Mouse (Mus musculus) liver, embryonic 15.5 days (tissue): Measurements from ENCODE around the gene Npc2. TPM values are rescaled to one million over a fixed set of nuclear protein-coding genes. Genes with fewer than 3 reads are reported as not detected.

Source experiments
- ATAC-seq: fragments of 200-750 bp; cut with Nextera tagmentation; 2 replicates; pipeline ENCODE4 v1.8.0; 2017; ENCODE audit warnings: moderate number of reproducible peaks, mild to moderate bottlenecking, moderate library complexity; ENCODE audit not compliant: insufficient read depth
- H3K27ac ChIP-seq: fragments of 300-500 bp; sonication (generic); replicated peaks from 2 replicates; pipeline ENCODE4 v1.5.1; 2015; ENCODE audit warnings: mild to moderate bottlenecking, inconsistent platforms
- H3K27me3 ChIP-seq: fragments of 300-500 bp; sonication (generic); 2 replicates; pipeline ENCODE4 v1.6.1; 2015; ENCODE audit warnings: mild to moderate bottlenecking, inconsistent platforms
- H3K36me3 ChIP-seq: fragments of 300-500 bp; sonication (generic); replicated peaks from 2 replicates; pipeline ENCODE4 v1.6.1; 2015; ENCODE audit warnings: moderate library complexity, mild to moderate bottlenecking, inconsistent platforms
- H3K4me1 ChIP-seq: fragments of 300-500 bp; sonication (generic); replicated peaks from 2 replicates; pipeline ENCODE4 v1.6.1; 2015; ENCODE audit warnings: inconsistent platforms
- H3K4me2 ChIP-seq: fragments of 300-500 bp; sonication (generic); 2 replicates; pipeline ENCODE4 v1.6.1; 2015; ENCODE audit warnings: moderate library complexity, mild to moderate bottlenecking, inconsistent platforms
- H3K4me3 ChIP-seq: fragments of 300-500 bp; sonication (generic); replicated peaks from 2 replicates; pipeline ENCODE4 v1.5.1; 2015; ENCODE audit warnings: mild to moderate bottlenecking, inconsistent platforms
- H3K9ac ChIP-seq: fragments of 300-500 bp; sonication (generic); 2 replicates; pipeline ENCODE4 v1.6.1; 2015; ENCODE audit warnings: moderate library complexity, mild to moderate bottlenecking, inconsistent platforms
- H3K9me3 ChIP-seq: fragments of 300-500 bp; sonication (generic); replicated peaks from 2 replicates; pipeline ENCODE4 v1.6.1; 2016; ENCODE audit warnings: inconsistent platforms
- WGBS: fragments of 180-500 bp; shearing (Covaris S2); methylation state at CpG from one replicate; pipeline ENCODE4 v1.1.7; 2015; ENCODE audit warnings: mixed read lengths; ENCODE audit not compliant: insufficient replicate concordance; 5-methylcytosine and 5-hydroxymethylcytosine counted together
- polyA plus RNA-seq: library from polyadenylated mRNA; unstranded; fragments of >200 nt; fragmentation: Nextera tagmentation; extraction: Ambion mirVana; gene quantifications from 2 replicates; pipeline ENCODE4 v1.2.1, GENCODE M21; 2015

The Npc2 gene
- polyA plus RNA-seq, 1 experiment from 2014 or later, result 26.0 TPM

DNA sequence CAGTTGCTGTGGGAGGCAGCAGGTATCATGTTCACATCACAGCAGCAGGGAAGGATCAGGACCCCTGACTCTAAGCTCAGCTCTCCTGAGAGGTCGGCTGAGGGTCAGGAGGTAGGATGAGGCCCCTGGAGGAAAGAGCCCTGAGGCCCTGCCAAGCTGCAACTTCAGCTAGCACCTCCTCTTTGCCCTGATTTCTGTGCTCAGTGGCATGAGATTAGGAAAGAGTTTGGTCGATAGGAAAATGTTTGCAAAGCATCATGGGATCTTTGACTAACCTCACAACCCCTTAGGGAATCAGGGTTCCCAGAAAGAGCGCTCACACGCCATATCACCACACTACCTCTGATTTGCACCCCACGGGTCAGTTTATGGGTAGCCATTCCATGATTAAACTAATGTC, 33.8 kb upstream of the Npc2 start:
- 52% methylated on average over 5 of the region's 5 CpGs for WGBS
- H3K4me2 ChIP-seq, result no peak overlapping the region
- peaks cover 26% of the 10 kb centered on the region for H3K27me3 ChIP-seq
- no peak for ATAC-seq
- no peaks in the 10 kb centered on the region for H3K9me3 ChIP-seq
- H3K9ac ChIP-seq, result no peak overlapping the region
- H3K36me3 ChIP-seq, result no peaks in the 10 kb centered on the region
- no peak overlapping the region for H3K4me3 ChIP-seq
- H3K27ac ChIP-seq, result no peak overlapping the region
- no peaks in the 10 kb centered on the region; the same call in 1 of the 2 replicates for H3K4me1 ChIP-seq

GRCm38 (mm10) chr12:84806010-84806409, 33.1 kb upstream of the Npc2 start:
- ATAC-seq, result no peak
- Histone ChIP-seq H3K9me3 (no peaks in the 10 kb centered on the region), H3K27ac (no peak overlapping the region), H3K4me2 (no peak overlapping the region), H3K9ac (no peak overlapping the region), H3K36me3 (no peaks in the 10 kb centered on the region), H3K4me3 (no peak overlapping the region), H3K4me1 (no peaks in the 10 kb centered on the region; the same call in 1 of the 2 replicates), H3K27me3 (peaks cover 30% of the 10 kb centered on the region)
- 52% methylated on average over 1 of the region's 1 CpGs for WGBS

- H3K27me3 ChIP-seq, result peaks cover 36% of the 10 kb centered on the region
- ATAC-seq, result no peak
- no peak overlapping the region for H3K27ac ChIP-seq
- no peaks in the 10 kb centered on the region for H3K9me3 ChIP-seq
- H3K9ac ChIP-seq, result no peak overlapping the region
- H3K4me1 ChIP-seq, result no peaks in the 10 kb centered on the region; the same call in 1 of the 2 replicates
- 60% methylated on average over 9 of the region's 9 CpGs for WGBS
- H3K36me3 ChIP-seq, result no peaks in the 10 kb centered on the region
- H3K4me2 ChIP-seq, result no peak overlapping the region
- no peak overlapping the region for H3K4me3 ChIP-seq
Observed at GRCm38 (mm10) chr12:84805228-84805842, 32.4 kb upstream of the Npc2 start.

DNA sequence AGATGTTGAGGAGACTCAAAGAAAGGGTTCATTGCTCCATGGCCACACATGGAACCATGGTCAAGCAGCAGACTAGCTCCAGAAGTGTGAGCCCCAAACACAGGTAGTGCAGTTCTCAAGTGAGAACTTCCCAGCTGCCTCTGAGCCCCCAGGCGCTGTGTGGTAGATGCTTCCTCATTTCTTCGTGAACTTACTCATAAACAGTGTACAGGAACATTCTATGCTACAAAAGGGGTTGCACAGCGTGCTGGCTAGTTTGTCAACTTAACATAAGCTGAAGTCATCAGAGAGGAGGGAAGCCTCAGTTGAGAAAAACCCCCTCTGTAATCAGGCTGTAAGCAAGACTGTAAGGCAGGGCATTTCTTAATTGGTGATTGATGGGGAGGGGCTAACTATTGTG, 29.7 kb upstream of the Npc2 start:
- no peaks in the 10 kb centered on the region; the same call in 1 of the 2 replicates for H3K4me1 ChIP-seq
- H3K9ac ChIP-seq, result no peak overlapping the region
- no peak overlapping the region for H3K4me2 ChIP-seq
- H3K9me3 ChIP-seq, result no peaks in the 10 kb centered on the region
- H3K4me3 ChIP-seq, result no peak overlapping the region
- 22% methylated on average over 3 of the region's 3 CpGs for WGBS
- peaks cover 38% of the 10 kb centered on the region for H3K27me3 ChIP-seq
- H3K36me3 ChIP-seq, result no peaks in the 10 kb centered on the region
- no peak for ATAC-seq
- no peak overlapping the region for H3K27ac ChIP-seq

DNA sequence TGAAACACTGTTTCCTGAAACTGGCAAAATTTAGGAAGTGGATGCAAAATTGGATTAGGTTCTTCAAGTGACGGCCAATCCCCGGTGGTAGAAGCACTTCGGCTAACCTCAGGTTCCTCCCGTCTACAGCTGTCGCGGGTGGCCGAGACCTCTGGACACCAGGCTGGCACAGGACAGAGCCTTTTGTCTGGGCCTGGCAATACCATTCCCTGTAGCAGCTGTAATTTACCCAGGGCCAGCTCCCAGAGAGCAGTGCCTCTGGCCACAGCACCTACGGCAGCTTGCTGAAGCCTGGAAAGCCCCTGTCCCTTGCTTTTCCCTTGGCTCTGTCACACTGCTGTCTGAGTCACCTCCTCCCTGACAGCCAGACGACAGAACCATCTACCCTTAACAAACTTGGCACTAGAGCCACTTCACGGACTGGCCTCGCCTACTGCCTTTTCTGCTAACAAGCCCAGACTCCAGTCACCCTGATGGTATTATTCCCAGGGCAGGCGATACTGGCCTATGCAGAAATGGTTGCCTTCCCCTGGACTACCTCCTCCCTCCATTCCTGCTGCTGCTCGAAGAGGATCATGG, 28.7 kb upstream of the Npc2 start:
- Histone ChIP-seq H3K4me3 (no peak overlapping the region), H3K27me3 (peaks cover 35% of the 10 kb centered on the region), H3K9ac (no peak overlapping the region), H3K36me3 (no peaks in the 10 kb centered on the region), H3K4me2 (no peak overlapping the region), H3K9me3 (no peaks in the 10 kb centered on the region), H3K4me1 (no peaks in the 10 kb centered on the region; the same call in 1 of the 2 replicates), H3K27ac (no peak overlapping the region)
- 63% methylated on average over 13 of the region's 13 CpGs for WGBS
- ATAC-seq, result no peak

DNA sequence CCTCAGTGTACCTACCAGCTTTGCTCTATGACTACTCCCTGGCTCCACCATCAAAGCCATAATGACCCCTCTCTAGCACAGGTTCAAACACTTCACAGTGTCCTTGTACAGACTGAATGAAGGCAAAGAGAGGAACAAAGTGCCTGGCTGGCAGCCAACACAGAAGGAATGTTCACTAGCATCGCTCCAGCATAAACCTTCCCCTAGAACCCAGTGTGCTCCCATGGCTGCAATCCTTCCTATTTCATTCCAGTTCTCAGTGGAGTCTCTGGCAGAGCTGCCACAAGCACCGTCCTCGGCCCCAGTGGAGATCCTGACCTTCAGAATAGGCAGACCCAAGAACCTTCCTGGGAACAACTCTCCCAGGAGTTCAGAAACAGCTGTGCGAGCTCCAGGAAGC, 27.5 kb upstream of the Npc2 start:
- Histone ChIP-seq H3K4me1 (no peaks in the 10 kb centered on the region), H3K4me3 (no peak overlapping the region), H3K4me2 (no peak overlapping the region), H3K9ac (no peak overlapping the region), H3K27ac (no peak overlapping the region), H3K9me3 (no peaks in the 10 kb centered on the region), H3K36me3 (no peaks in the 10 kb centered on the region), H3K27me3 (peaks cover 32% of the 10 kb centered on the region)
- no peak for ATAC-seq
- 52% methylated on average over 4 of the region's 4 CpGs for WGBS

DNA sequence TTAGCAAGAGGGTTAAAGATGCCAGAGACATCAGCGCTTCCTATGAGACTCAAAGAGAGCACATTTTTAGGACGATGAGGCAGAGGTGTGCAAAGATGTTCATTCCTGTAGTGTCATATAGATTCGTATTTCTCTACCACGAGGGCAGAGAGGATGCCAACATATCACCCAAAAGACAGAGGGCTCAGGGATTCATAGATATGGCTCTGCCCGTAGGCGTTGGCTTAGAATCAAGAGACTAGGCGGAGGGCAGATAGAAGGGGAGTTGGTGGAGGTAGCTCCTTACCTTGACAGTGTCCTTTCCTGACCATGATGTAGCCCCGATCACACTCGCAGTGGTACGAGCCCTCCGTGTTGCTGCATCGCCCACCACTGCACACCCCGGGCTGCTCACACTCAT, 26.1 kb upstream of the Npc2 start:
- no peaks in the 10 kb centered on the region for H3K9me3 ChIP-seq
- H3K4me1 ChIP-seq, result no peaks in the 10 kb centered on the region
- WGBS, result 69% methylated on average over 13 of the region's 13 CpGs
- no peak overlapping the region for H3K4me2 ChIP-seq
- peaks cover 32% of the 10 kb centered on the region; the same call in 1 of the 2 replicates for H3K27me3 ChIP-seq
- H3K4me3 ChIP-seq, result no peak overlapping the region
- H3K27ac ChIP-seq, result no peak overlapping the region
- no peak overlapping the region for H3K9ac ChIP-seq
- no peak for ATAC-seq
- no peaks in the 10 kb centered on the region for H3K36me3 ChIP-seq

GRCm38 (mm10) chr12:84794647-84795046, 21.7 kb upstream of the Npc2 start:
- Histone ChIP-seq H3K27me3 (peaks cover 30% of the 10 kb centered on the region), H3K9ac (no peak overlapping the region), H3K9me3 (no peaks in the 10 kb centered on the region), H3K4me1 (no peaks in the 10 kb centered on the region), H3K4me2 (no peak overlapping the region), H3K4me3 (no peak overlapping the region), H3K36me3 (no peaks in the 10 kb centered on the region), H3K27ac (no peak overlapping the region)
- 65% methylated on average over 8 of the region's 8 CpGs for WGBS
- no peak for ATAC-seq

GRCm38 (mm10) chr12:84792629-84793028, 19.7 kb upstream of the Npc2 start:
- H3K4me3 ChIP-seq, result no peak overlapping the region
- no peak overlapping the region for H3K4me2 ChIP-seq
- peaks cover 33% of the 10 kb centered on the region for H3K27me3 ChIP-seq
- no peak for ATAC-seq
- H3K27ac ChIP-seq, result no peak overlapping the region
- no peaks in the 10 kb centered on the region for H3K36me3 ChIP-seq
- no peaks in the 10 kb centered on the region for H3K9me3 ChIP-seq
- H3K4me1 ChIP-seq, result no peaks in the 10 kb centered on the region
- H3K9ac ChIP-seq, result no peak overlapping the region
- 59% methylated on average over 4 of the region's 4 CpGs for WGBS

DNA sequence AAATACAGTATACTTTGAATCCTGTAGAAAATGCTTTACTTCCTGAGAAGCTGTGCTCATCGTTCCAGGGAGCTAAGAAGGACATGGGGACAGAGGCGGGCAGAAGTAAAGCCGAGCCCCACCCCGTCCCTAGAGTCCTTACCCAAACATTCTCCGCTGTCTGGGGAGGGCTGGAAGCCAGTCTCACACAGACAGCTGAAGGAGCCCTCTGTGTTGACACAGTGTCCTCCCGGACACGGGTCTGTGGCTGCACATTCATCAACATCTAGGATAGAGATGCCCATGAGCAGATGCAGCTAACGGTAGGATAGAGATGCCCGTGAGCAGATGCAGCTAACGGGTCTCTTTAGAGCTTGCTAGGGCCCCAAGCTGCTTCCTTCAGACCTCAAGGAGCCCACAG, 17.9 kb upstream of the Npc2 start:
- H3K9me3 ChIP-seq, result no peaks in the 10 kb centered on the region
- H3K4me1 ChIP-seq, result no peaks in the 10 kb centered on the region
- peaks cover 33% of the 10 kb centered on the region for H3K27me3 ChIP-seq
- H3K27ac ChIP-seq, result no peak overlapping the region
- no peak for ATAC-seq
- no peaks in the 10 kb centered on the region for H3K36me3 ChIP-seq
- H3K4me3 ChIP-seq, result no peak overlapping the region
- no peak overlapping the region for H3K9ac ChIP-seq
- WGBS, result 56% methylated on average over 10 of the region's 10 CpGs
- no peak overlapping the region for H3K4me2 ChIP-seq

DNA sequence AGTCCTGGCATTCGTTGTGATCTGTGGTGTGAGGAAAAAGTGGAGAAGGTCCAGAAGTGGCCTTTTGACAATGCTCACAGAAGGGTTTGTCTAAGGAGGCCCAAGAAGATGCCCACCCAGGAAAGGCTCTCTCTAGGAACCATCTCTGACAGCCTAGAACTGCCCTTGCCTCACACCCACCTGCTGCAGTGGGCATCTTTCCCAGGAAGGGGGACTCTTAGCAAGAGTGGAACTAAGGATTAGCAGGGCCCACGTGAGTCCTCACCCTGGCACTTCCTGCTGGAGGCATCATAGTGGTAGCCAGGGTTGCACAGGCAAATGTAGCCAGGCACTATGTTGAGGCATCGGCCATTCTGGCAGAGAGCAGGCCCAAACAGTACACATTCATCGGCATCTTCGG, 13.1 kb upstream of the Npc2 start:
- Histone ChIP-seq H3K27ac (no peak overlapping the region), H3K9me3 (no peaks in the 10 kb centered on the region), H3K36me3 (no peaks in the 10 kb centered on the region), H3K9ac (no peak overlapping the region), H3K27me3 (peaks cover 19% of the 10 kb centered on the region), H3K4me3 (no peak overlapping the region), H3K4me2 (no peak overlapping the region), H3K4me1 (peaks cover 12% of the 10 kb centered on the region)
- ATAC-seq, result no peak
- 73% methylated on average over 5 of the region's 5 CpGs for WGBS
